Mouse (Mus musculus): ENCODE data around the gene Eme2.

DNA sequence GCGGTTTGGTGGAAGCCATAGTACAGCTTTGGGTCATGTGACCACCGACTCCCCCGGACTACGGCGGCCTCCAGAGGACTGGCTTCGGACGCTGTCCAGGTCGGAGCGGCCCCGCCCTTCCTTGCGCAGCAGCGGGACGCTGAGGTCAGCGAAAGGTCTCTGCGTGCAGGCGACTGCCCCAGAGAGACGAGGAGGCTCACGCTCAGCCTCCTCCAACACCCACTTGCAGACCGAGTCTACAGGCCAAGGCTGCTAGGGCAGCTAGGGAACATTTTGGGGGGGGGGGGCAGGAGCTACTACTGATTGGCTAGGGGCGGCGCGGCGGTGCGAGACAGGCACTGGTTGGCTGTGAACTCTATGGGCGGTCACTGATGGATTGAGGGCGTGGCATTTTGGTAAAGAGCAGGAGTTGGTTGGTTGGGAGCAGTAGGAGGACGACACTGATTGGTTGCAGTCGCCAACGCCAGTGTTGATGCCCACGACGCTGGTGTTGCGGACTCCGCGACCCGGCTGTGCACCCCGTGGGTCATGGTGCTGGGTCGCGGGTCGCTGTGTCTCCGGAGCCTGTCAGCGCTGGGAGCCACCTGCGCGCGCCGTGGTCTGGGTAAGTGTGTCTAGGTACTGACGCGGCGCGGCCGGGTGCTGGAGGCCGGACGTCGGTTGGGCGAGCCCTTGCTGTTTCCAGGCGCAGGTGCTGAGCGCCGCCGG is 44.7 kb downstream of the Eme2 start, which contains the start of gene Fahd1:
- no peak for TF ChIP-seq CTCF (IDR thresholded peaks at IDR 0.05; ENCODE audit: insufficient read depth, low read depth, low read length)
- peak; percentile 72; the same call in 1 of the 2 replicates for TF ChIP-seq POLR2A (IDR thresholded peaks at IDR 0.05; ENCODE audit: insufficient read depth, low read depth, low read length)

All from olfactory bulb, adult 2 months (tissue).